Mouse (Mus musculus) myocyte (in vitro differentiated cells): Measurements from ENCODE around the gene Vps13d. TPM values are rescaled to one million over a fixed set of nuclear protein-coding genes. Genes with fewer than 3 reads are reported as not detected.

Experiments used
- H3K27me3 ChIP-seq: one replicate; pipeline ENCODE4 v1.6.1; 2011; ENCODE audit not compliant: control insufficient read depth, insufficient read depth, insufficient read length
- H3K36me3 ChIP-seq: one replicate; pipeline ENCODE4 v1.6.1; 2011; ENCODE audit not compliant: control insufficient read depth, insufficient read depth
- H3K4me2 ChIP-seq: one replicate; pipeline ENCODE4 v1.6.1; 2011; ENCODE audit warnings: low read depth, control low read depth
- H3K4me3 ChIP-seq: one replicate; pipeline ENCODE4 v1.5.1; 2011; ENCODE audit warnings: mild to moderate bottlenecking, control low read depth, moderate library complexity
- H3K79me2 ChIP-seq: one replicate; pipeline ENCODE4 v1.6.1; 2011; ENCODE audit not compliant: control insufficient read depth, insufficient read depth
- H3ac ChIP-seq: one replicate; pipeline ENCODE4 v1.6.1; 2011; ENCODE audit not compliant: control insufficient read depth, insufficient read length
- CEBPB ChIP-seq: IDR thresholded peaks from 2 replicates; pipeline ENCODE4 v1.6.1; 2011; ENCODE audit warnings: mild to moderate bottlenecking, moderate library complexity; ENCODE audit not compliant: poor library complexity, insufficient read depth, severe bottlenecking
- E2F4 ChIP-seq: IDR thresholded peaks from one replicate; pipeline ENCODE4 v1.6.1; 2011; ENCODE audit warnings: mild to moderate bottlenecking, control low read depth, moderate library complexity; ENCODE audit not compliant: insufficient read depth
- MAX ChIP-seq: IDR thresholded peaks from one replicate; pipeline ENCODE4 v1.6.1; 2011; ENCODE audit warnings: low read depth, mild to moderate bottlenecking, control low read depth
- MYOD1 ChIP-seq, 3 experiments: IDR thresholded peaks; one replicate each; pipeline ENCODE4 v1.6.1; 2011; ENCODE audit warnings: control low read depth in 2 of 3, low read depth in 2 of 3, mild to moderate bottlenecking in 2 of 3, moderate library complexity in 1 of 3; ENCODE audit not compliant: insufficient read length in 2 of 3, control insufficient read depth in 1 of 3
- MYOG ChIP-seq, 3 experiments: IDR thresholded peaks; one replicate each; pipeline ENCODE4 v1.6.1; 2011; ENCODE audit warnings: control low read depth in 2 of 3, low read depth in 2 of 3, mild to moderate bottlenecking in 2 of 3; ENCODE audit not compliant: insufficient read length in 2 of 3, control insufficient read depth in 1 of 3, insufficient read depth in 1 of 3
- POLR2A ChIP-seq: IDR thresholded peaks from one replicate; pipeline ENCODE4 v1.6.1; 2011; ENCODE audit warnings: low read depth, mild to moderate bottlenecking, control low read depth, moderate library complexity; ENCODE audit not compliant: insufficient read length
- POLR2AphosphoS2 ChIP-seq: IDR thresholded peaks from one replicate; pipeline ENCODE4 v1.6.1; 2011; ENCODE audit warnings: low read depth, control low read depth; ENCODE audit not compliant: insufficient read length
- REST ChIP-seq: IDR thresholded peaks from one replicate; pipeline ENCODE4 v1.6.1; 2011; ENCODE audit warnings: mild to moderate bottlenecking, control low read depth, moderate library complexity; ENCODE audit not compliant: insufficient read depth, insufficient read length
- SRF ChIP-seq: IDR thresholded peaks from one replicate; pipeline ENCODE4 v1.6.1; 2011; ENCODE audit warnings: low read depth; ENCODE audit not compliant: control insufficient read depth, insufficient read length
- TCF12 ChIP-seq: IDR thresholded peaks from one replicate; pipeline ENCODE4 v1.6.1; 2011; ENCODE audit warnings: mild to moderate bottlenecking, control low read depth; ENCODE audit not compliant: poor library complexity, insufficient read depth, severe bottlenecking
- TCF3 ChIP-seq: IDR thresholded peaks from one replicate; pipeline ENCODE4 v1.6.1; 2011; ENCODE audit warnings: low read depth, control low read depth; ENCODE audit not compliant: insufficient read length
- USF1 ChIP-seq: IDR thresholded peaks from one replicate; pipeline ENCODE4 v1.6.1; 2011; ENCODE audit warnings: low read depth, mild to moderate bottlenecking, control low read depth, moderate library complexity
- polyA plus RNA-seq: library from polyadenylated mRNA; unstranded; fragments of >200 nt; fragmentation: generic; extraction: Trizol; gene quantifications from one replicate; pipeline ENCODE4 v1.2.1, GENCODE M21; 2012; ENCODE audit warnings: missing spikeins

The Vps13d gene
- polyA plus RNA-seq, 1 experiment: 20.0 TPM

DNA sequence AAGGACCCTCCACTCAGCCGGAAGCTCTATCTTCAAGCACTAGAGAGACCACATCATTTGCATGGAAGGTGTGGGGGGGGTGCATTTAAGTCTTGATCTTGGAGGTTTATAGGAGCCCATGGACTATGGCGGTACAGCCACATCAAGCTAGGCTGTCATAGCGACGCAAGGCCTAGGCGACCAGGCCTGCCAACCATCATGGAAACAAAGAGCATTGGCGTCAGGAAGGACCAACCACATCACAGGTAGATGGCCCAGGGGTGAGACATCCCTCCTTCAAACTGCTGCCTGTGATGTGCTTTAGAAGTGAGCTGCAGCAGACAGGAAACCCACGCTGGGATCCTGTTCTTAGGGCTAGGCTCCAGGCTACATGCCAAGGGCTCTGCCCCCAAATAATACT, 41.2 kb upstream of the Vps13d start:
- no peak overlapping the region for H3K4me2 ChIP-seq
- TF ChIP-seq MYOD1 (IDR thresholded peaks at IDR 0.05; ENCODE audit: control insufficient read depth in 1 of 3, insufficient read length in 2 of 3, low read depth in 2 of 3) (no peak), CEBPB (no peak), MYOG (IDR thresholded peaks at IDR 0.05; ENCODE audit: control insufficient read depth in 1 of 3, insufficient read depth in 1 of 3, insufficient read length in 2 of 3, low read depth in 2 of 3) (no peak), POLR2AphosphoS2 (no peak), TCF12 (no peak), MAX (no peak), E2F4 (no peak), POLR2A (no peak), REST (no peak), TCF3 (no peak)
- no peak overlapping the region for H3ac ChIP-seq
- H3K4me3 ChIP-seq: no peak overlapping the region
- H3K36me3 ChIP-seq: no peaks in the 10 kb centered on the region
- H3K27me3 ChIP-seq: no peaks in the 10 kb centered on the region
- peaks cover 34% of the 10 kb centered on the region for H3K79me2 ChIP-seq

DNA sequence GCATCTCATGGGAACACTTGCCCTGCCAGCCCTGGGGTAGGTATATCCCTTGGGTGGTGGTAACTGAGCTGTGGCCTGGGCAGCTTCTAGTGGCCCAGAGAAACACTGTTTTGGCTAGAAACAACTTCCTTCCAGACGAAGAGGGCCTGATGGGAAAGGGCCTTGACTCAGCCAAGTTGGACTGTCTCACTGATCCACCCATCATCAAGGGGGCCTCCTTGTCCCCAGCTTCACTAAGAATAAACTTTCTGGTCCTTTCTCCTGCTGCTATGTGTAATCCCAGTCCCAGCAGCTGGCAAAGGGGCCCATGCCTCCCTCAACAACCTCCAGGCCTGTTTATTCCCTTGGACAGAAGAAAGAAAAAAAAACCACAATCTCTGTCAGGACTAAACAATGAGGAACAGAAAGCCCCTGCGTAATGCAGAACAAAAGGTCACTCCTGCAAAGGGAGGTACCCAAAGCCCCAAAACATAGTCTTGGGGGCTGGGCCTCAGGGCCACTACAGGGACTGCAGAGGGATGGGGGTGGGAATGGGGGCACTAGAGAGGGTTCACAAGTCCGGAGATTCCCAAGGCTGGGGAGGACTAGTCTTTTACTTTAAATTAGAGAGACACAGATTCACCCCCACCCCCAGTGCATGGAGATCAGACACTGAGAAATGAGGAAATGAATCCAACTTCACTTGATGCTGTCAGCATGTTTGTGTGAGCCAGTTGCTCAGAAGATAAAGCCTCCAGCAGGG, 38.9 kb upstream of the Vps13d start:
- Histone ChIP-seq H3K4me3 (no peak overlapping the region), H3K79me2 (peaks cover 32% of the 10 kb centered on the region), H3ac (no peak overlapping the region), H3K36me3 (no peaks in the 10 kb centered on the region), H3K27me3 (no peaks in the 10 kb centered on the region), H3K4me2 (no peak overlapping the region)
- TF ChIP-seq TCF3 (no peak), MYOD1 (IDR thresholded peaks at IDR 0.05; ENCODE audit: control insufficient read depth in 1 of 3, insufficient read length in 2 of 3, low read depth in 2 of 3) (no peak), SRF (no peak), MYOG (IDR thresholded peaks at IDR 0.05; ENCODE audit: control insufficient read depth in 1 of 3, insufficient read depth in 1 of 3, insufficient read length in 2 of 3, low read depth in 2 of 3) (no peak), POLR2AphosphoS2 (no peak), E2F4 (no peak), TCF12 (no peak), REST (no peak), USF1 (no peak), MAX (no peak), POLR2A (no peak), CEBPB (no peak)

DNA sequence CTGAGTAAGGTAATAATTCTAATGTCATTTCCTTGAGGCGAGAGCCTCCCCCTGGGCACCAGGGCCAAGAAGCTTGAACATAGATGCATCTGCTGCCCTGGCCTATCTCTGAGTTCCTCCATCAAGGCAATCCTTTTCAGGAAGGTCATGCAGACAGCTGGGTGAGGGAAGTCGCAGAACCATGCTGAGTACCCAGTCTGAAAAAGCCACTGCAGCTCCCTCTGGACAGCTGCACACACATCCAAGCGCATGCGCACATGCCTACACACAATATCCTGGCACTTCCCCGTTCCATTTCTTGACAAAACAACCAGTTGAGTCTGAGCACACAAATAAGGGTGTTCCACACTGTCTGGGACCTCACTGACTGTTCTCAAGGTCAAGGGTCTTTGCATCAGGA, 36.9 kb upstream of the Vps13d start:
- no peak overlapping the region for H3K4me3 ChIP-seq
- H3K79me2 ChIP-seq: peaks cover 16% of the 10 kb centered on the region
- no peak overlapping the region for H3K4me2 ChIP-seq
- no peaks in the 10 kb centered on the region for H3K36me3 ChIP-seq
- H3K27me3 ChIP-seq: no peaks in the 10 kb centered on the region
- TF ChIP-seq E2F4 (no peak), REST (no peak), USF1 (no peak), TCF12 (no peak), MYOG (IDR thresholded peaks at IDR 0.05; ENCODE audit: control insufficient read depth in 1 of 3, insufficient read depth in 1 of 3, insufficient read length in 2 of 3, low read depth in 2 of 3) (peak in 1 of 3 experiments; percentile 30), CEBPB (no peak), MAX (no peak), SRF (no peak), MYOD1 (IDR thresholded peaks at IDR 0.05; ENCODE audit: control insufficient read depth in 1 of 3, insufficient read length in 2 of 3, low read depth in 2 of 3) (peak in 1 of 3 experiments; percentile 36), TCF3 (no peak), POLR2AphosphoS2 (no peak), POLR2A (no peak)
- H3ac ChIP-seq: no peak overlapping the region

DNA sequence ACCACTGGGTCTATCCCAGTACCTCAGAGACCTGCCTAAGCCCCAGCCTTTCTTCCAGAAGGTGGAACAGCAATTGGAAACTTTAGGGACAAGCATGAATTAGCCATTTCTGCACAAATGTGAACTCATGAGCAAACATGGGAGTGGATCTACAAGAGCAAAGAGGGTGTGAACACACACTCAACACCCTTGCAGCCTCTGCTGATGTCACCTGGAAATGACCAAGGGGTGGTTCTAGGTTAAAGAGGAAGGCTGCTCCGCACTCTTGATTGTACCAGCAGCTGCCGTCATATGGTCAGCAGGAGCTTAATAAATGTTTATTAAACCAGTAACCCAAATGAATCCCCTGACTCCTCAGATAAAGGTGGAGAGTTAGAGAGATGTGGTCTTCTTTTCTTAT, 35.8 kb upstream of the Vps13d start:
- Histone ChIP-seq H3K36me3 (no peaks in the 10 kb centered on the region), H3K79me2 (peaks cover 11% of the 10 kb centered on the region), H3K4me3 (no peak overlapping the region), H3ac (no peak overlapping the region), H3K27me3 (no peaks in the 10 kb centered on the region), H3K4me2 (no peak overlapping the region)
- no peak for TF ChIP-seq USF1
- TF ChIP-seq REST: no peak
- TF ChIP-seq CEBPB: no peak
- TF ChIP-seq MYOG (IDR thresholded peaks at IDR 0.05; ENCODE audit: control insufficient read depth in 1 of 3, insufficient read depth in 1 of 3, insufficient read length in 2 of 3, low read depth in 2 of 3): no peak
- no peak for TF ChIP-seq POLR2AphosphoS2
- no peak for TF ChIP-seq MAX
- TF ChIP-seq POLR2A: no peak
- TF ChIP-seq E2F4: no peak
- TF ChIP-seq MYOD1 (IDR thresholded peaks at IDR 0.05; ENCODE audit: control insufficient read depth in 1 of 3, insufficient read length in 2 of 3, low read depth in 2 of 3): no peak

DNA sequence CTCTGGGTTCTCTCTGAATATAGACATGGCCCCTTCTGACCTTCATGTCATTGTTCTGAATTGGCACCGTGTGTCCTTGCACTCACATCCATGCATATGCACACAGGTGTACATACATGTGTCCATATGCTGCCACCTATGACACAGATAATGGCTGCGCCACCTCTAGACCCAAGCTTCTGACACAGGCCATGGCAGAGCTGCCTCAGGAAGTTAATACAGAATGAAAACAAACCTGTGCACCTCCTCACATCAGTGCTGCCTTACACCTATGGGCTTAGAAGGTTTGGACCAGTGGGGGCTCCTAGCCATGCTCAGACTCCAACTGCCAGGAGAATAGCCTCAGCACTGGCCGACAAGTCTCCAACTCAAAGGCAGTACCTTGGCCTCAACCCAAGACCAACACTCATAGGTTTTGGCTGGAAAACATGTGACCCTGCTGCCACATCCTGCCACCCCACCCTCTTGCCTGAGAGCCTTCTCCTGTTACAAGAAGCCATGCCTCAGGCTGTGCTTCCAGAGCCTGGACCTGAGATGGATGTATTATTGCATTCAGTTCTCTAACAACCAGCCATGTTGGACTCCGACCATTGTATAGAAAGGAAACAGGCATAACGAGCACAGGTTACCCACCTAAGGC, 34.8 kb upstream of the Vps13d start:
- no peaks in the 10 kb centered on the region for H3K27me3 ChIP-seq
- TF ChIP-seq CEBPB (no peak), SRF (no peak), POLR2AphosphoS2 (no peak), E2F4 (no peak), MYOD1 (IDR thresholded peaks at IDR 0.05; ENCODE audit: control insufficient read depth in 1 of 3, insufficient read length in 2 of 3, low read depth in 2 of 3) (no peak), REST (no peak), MYOG (IDR thresholded peaks at IDR 0.05; ENCODE audit: control insufficient read depth in 1 of 3, insufficient read depth in 1 of 3, insufficient read length in 2 of 3, low read depth in 2 of 3) (no peak)
- H3ac ChIP-seq: no peak overlapping the region
- H3K79me2 ChIP-seq: peaks cover 11% of the 10 kb centered on the region
- H3K4me3 ChIP-seq: no peak overlapping the region
- H3K36me3 ChIP-seq: no peaks in the 10 kb centered on the region
- peak overlapping the region; percentile 21 for H3K4me2 ChIP-seq
